Mouse (Mus musculus): ENCODE data around the gene Timm10b.

Gene Timm10b

DNA sequence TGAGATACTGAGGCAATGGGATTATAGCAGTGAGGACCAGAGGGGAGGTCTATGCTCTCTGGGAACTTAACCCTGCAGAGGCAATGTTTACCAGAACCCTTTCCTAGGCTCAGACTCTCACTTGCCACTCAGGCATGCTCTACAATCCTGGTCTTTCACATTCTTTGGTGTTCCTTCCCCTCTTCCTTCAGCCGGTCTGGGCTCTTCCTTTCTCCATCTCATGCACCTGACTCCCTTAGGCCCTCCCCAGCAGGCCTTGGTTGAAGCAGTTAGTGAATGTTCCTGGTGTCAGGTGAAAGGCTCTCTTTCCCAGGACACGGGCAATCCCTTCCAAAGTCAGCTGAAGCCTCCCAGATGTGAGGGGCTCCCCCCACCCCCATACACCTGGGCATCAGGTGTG, at the start of gene Timm10b:
Timm10b (plus strand) TSS at position 301 of the 400 bp plus-strand sequence.
- no peak for DNase-seq (ENCODE audit: low spot score)

DNA sequence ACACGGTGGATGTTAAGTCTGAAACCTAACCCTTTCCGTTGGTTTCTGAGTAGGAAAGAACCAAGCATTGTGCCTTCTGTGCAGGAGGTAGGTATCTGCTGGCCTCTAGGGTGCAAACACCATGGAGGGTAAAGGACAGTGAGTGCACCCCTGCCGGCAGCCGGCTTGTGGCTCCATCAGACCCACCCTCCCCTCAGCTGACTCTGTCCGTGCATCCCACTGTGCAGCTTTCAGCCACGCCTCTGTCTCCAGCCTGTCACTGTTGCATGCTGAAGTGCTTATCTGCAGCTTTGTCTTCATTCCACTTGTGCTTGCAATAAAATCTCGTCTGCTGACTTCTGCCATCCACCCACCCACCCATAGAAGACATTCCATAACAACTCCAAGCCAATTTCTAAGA, 49.8 kb upstream of the Timm10b start:
- DNase-seq (ENCODE audit: low spot score): no peak

GRCm38 (mm10) chr7:105602860-105603623, 36.8 kb upstream of the Timm10b start:
- DNase-seq (ENCODE audit: low spot score): peak; percentile 56

DNA sequence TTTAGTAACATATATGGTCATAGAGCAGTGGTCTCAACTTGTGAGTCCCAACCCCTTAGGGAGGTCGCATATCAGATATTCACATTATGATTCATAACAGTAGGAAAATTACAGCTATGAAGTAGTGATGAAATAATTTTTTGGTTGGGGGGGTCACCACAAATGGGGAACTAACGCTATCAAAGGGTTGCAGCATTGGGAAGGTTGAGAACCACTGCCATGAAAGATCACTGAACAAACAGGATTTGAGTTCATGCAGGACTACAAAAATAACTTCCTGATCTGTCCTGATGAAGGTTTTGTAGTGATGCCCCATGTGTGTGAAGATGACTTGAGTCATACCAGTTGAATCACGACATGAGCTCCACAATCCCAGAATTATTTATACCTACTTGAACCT, 31.4 kb upstream of the Timm10b start:
- DNase-seq (ENCODE audit: low spot score): no peak

GRCm38 (mm10) chr7:105611767-105612166, 28.1 kb upstream of the Timm10b start:
- no peak for DNase-seq (ENCODE audit: low spot score)

GRCm38 (mm10) chr7:105614400-105614799, 25.5 kb upstream of the Timm10b start:
- no peak for DNase-seq (ENCODE audit: low spot score)

DNA sequence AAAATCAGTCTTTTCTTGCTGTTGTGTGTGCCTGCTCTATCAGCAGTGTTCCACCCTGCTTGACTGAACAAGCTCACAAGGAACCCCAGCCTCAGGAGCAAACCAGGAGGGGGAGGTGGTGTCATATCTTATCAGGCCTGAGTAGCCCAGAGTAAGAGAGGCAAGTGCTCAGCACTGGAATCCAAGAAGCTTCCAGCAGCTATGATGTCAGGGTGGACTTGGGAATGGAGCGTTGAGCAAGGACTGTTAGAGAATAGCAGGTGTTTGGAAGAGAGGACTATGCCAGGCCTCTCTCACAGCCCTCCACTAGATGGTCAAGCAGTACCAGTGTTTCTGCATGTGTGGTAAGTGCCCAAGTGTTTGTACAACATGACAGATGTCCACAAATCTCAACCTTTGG, 24.1 kb upstream of the Timm10b start:
- DNase-seq (ENCODE audit: low spot score): no peak

DNA sequence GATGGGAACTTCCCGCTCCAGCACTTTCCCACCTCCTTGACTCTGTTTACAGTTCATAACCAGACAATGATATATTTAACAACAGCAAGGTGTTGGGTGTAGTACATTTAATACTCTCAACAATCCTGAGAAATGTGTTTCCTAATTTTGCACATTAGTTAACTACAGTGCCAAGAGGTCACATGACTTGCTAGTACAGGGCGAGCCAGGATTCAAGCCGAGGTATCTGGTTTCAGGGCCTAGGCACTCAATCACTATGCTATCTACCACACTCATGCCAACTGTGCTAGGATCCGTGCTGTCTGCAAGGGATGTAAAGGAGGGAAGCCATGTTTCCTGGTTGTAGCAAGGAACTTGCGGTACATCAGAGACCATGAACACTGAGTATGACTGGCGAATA, 23.3 kb upstream of the Timm10b start:
- no peak for DNase-seq (ENCODE audit: low spot score)

GRCm38 (mm10) chr7:105617810-105618209, 22.0 kb upstream of the Timm10b start:
- no peak for DNase-seq (ENCODE audit: low spot score)

DNA sequence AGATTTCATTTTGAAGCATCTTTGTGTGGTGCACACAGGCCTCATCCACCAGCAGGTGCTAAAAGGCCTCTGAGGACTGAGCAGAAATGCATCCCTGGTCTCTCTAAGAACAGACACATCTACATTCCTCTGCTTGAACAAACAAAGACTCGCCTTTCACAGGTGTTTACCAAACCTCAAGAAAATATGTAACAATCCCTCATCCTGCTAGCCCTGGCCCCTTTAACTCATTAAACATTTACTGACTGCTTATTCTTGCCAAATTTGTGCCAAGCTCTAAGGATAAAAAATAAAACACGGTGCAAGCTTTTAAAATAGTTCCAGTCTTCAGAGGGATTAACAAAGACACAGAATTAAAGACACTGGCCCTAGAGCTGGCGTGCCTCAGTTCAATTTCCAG, 20.2 kb upstream of the Timm10b start:
- no peak for DNase-seq (ENCODE audit: low spot score)

GRCm38 (mm10) chr7:105621053-105621452, 18.8 kb upstream of the Timm10b start:
- DNase-seq (ENCODE audit: low spot score): no peak

DNA sequence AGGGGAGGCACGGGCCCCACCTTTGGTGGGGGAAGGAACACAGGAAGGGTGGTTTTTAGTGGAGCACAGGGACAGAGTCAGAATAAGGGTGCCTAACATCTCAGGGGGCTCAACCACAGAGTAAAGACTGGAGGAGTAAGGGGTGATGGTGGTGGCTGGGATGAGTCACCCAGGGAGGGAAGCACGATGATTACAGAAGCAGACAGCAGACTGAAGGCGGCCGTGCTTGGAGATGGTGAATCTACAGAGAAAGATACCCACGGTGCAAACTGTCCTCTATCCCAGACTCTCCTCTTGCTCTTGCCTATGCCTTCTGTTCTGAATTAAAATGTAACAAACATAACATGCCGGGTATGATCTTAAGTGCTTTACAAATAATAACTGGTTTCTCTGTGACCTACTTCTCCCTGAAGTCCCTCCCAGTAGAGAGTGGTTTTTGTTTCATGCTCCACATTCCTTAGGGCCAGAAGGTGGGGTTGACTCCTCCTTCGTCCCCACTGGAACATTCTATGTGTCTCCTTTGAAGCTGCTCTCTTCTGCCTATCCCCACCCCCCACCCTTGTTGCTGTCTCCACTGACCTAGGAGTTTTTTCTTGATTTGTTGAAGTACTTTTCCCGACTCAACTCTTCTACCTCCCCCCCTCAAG, 18.1 kb upstream of the Timm10b start:
- no peak for DNase-seq (ENCODE audit: low spot score)

DNA sequence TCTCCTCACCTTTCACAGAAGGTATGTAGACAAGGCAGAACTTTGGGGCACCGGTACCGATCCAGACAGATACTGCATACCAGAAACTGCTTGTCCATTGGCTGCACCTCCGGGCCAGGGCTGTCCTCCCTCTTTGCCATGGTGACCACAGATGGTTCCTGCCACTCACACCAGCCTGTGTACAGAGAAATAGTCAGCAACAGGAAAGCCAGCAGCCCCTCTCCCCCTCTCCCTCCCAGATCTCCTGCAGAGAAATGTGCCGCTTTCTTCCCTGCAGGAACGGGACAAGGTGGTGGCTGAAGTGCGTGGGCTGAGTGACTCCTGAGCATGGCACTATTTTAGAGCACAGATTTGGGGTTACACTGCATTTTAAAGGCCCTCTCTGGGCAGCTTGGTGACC, 14.5 kb upstream of the Timm10b start:
- DNase-seq (ENCODE audit: low spot score): no peak

GRCm38 (mm10) chr7:105628633-105629032, 11.2 kb upstream of the Timm10b start:
- DNase-seq (ENCODE audit: low spot score): no peak

- DNase-seq (ENCODE audit: low spot score): no peak
Observed at GRCm38 (mm10) chr7:105632551-105632972, 7.3 kb upstream of the Timm10b start.

DNA sequence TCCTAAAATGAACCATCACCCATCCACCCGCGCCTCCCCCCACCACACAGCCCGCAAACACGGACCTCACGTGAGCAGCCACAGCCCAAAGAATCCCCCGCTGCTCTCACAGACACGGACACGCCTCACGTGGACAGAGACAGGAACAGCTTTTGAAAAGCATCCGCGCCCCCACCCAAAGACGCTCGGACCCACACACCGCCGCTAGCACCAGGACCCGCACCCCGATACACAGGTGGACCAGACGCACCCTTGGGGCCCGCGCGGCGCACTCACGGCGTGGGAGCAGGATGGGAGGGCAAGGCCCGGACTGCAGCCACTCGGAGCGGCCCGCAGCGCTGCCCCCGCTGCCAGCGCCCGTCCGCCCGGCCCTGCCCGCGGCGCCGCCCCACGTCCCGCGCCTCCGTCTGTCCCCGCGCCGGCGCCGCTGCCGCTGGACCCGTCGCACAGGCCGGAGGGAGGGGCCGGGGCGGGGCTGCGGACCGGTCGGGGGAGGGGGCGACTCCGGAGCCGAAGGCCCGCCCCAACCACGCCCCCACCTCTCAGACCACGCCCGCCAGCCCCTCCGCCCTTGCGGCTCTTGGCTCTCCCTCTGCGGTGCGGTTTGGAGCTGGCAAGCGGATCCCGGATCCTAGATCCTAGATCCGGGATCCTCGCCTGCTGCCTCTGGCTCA, 6.6 kb upstream of the Timm10b start, which contains the start of gene Trim3:
Trim3 (minus strand) TSS at position 445 of the 674 bp plus-strand sequence.
- DNase-seq (ENCODE audit: low spot score): peak; percentile 90

DNA sequence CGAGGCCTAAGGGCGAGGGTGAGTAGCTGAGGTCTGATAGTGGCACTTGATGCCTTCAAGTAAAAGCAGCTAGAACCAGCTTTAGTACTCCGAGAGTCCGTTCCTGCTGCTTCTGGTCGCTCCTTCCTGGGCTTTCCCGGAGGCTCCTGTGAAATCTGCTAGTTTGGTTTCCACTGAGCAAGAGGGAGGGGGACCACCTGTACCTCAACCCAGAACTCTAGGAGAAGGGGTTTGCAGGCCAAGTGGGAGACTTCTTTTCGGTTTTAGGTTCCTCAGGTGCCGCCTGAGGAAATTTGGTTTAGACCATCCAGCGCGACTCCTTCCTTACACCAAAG, 6.1 kb upstream of the Timm10b start:
- no peak for DNase-seq (ENCODE audit: low spot score)

DNA sequence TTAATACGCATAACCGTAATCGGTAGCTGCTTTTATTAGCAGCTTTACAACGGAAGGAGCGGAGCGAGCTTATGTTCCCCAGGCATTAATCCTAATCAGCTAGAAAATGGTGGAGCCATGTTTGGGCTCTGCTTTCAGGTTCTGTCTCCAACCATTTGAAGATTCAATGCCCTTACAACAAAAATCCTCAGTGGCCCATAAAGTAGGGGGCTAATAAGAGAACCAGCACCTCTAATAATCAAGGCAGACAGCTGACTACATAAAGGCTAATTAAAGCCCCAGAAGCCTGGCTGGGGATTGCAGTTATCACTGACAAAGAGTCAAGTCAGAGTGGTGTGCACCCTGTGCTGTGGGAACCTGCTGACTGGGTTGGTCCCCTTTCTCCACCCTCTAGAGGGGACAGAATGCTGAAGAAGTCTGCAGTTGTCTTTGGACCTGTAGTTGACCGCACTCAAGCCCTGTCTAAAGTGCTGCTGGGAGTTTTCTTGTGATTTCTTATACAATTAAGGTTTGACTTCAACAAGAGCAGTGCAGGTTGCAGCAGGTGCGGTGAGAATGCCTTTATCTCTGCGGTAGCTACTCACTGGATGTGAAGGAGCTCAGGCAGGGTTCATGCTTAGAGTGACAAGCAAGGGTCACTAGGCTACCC, 5.5 kb upstream of the Timm10b start:
- DNase-seq (ENCODE audit: low spot score): no peak

GRCm38 (mm10) chr7:105635726-105636125, 4.1 kb upstream of the Timm10b start:
- no peak for DNase-seq (ENCODE audit: low spot score)

DNA sequence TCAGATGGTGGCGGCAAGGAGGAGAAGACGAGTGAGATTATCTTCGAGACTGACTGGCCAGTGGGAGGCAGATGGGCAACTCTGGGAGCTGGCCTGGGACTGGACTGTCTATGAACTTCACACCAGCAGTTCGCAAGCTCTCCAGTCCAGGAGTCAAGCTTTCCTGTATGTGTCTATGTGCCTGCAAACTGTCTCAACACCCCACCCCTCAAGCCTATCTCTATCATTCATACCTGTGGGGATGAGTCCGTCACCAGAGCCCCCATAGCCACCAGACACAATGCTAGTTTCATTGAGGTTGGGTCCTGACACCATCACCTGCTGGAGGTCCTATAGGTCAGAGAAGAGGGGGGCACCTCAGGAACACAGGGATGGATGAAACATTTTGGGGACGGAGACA, 1.1 kb upstream of the Timm10b start:
- DNase-seq (ENCODE audit: low spot score): no peak

- no peak for DNase-seq (ENCODE audit: low spot score)
Observed at GRCm38 (mm10) chr7:105639304-105639703, 552 bp upstream of the Timm10b start.

DNA sequence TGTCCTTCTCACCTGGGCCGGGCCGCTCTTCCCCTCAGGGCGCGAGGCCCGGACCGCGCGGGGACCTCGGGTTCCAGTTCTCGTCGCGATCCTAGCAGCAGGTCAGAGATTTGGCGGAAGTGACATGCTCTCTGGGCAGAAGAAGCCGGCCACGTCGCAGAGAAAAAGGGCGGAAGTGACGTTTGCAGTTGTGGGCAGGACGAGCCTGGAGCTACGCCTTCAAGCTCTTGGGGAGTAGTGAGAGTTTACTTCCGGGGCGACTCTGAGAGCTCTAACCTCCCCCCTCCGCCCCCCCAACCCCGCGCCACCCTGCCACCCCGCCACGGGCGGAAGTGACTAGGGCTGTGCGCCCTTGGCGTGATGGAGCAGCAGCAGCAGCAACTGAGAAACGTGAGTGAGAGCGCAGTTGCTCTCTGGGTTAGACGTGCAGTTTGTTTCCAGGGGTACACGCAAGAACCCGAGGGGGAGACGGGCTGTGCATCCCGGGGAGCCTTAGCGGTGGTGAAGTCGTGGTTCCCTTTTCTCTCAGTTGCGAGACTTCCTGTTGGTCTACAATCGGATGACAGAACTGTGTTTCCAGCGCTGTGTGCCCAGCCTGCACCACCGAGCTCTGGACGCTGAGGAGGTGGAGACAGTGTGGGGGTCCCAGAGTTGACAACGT, 507 bp downstream of the Timm10b start, which contains the start of the genes Arfip2 and Gm45799:
Arfip2 (minus strand) TSS at position 184 of the 661 bp plus-strand sequence.
Gm45799 (plus strand) TSS at position 320 of the 661 bp plus-strand sequence.
- DNase-seq (ENCODE audit: low spot score): peak; percentile 96

Measured in yolk sac, embryonic 10.5 days (tissue).